Mouse (Mus musculus): ENCODE measurements around the gene Lsamp. TPM values are rescaled to one million over a fixed set of nuclear protein-coding genes. Genes with fewer than 3 reads are reported as not detected.
A peak's percentile ranks its signal among the peaks of the same experiment; 100 is the strongest.

Lsamp gene
- polyA plus RNA-seq, 1 experiment from 2014 or later: 30.5 TPM

GRCm38 (mm10) chr16:41846903-41847302, 1862.7 kb downstream of the Lsamp start:
- Histone ChIP-seq H3K27me3 (no peaks in the 10 kb centered on the region), H3K4me2 (replicated peaks) (no peak overlapping the region), H3K4me1 (no peaks in the 10 kb centered on the region), H3K9me3 (no peaks in the 10 kb centered on the region), H3K27ac (replicated peaks) (no peak overlapping the region), H3K9ac (replicated peaks) (no peak overlapping the region), H3K36me3 (no peaks in the 10 kb centered on the region), H3K4me3 (no peak overlapping the region)
- ATAC-seq (ENCODE audit: low FRiP score, low read depth): no peak
- WGBS: 82% methylated on average over 6 of the region's 6 CpGs

- H3K36me3 ChIP-seq: no peaks in the 10 kb centered on the region
- WGBS: 84% methylated on average over 6 of the region's 6 CpGs
- no peak for ATAC-seq (ENCODE audit: low FRiP score, low read depth)
- no peak overlapping the region for H3K27ac ChIP-seq (replicated peaks)
- no peak overlapping the region for H3K4me2 ChIP-seq (replicated peaks)
- no peaks in the 10 kb centered on the region for H3K9me3 ChIP-seq
- H3K9ac ChIP-seq (replicated peaks): no peak overlapping the region
- H3K4me1 ChIP-seq: no peaks in the 10 kb centered on the region
- no peaks in the 10 kb centered on the region for H3K27me3 ChIP-seq
- no peak overlapping the region for H3K4me3 ChIP-seq
These were observed 1887.9 kb downstream of the Lsamp start for GRCm38 (mm10) chr16:41871917-41872593.

- Histone ChIP-seq H3K9me3 (no peaks in the 10 kb centered on the region), H3K4me2 (replicated peaks) (no peak overlapping the region), H3K27me3 (no peaks in the 10 kb centered on the region), H3K4me1 (no peaks in the 10 kb centered on the region), H3K36me3 (no peaks in the 10 kb centered on the region), H3K9ac (replicated peaks) (no peak overlapping the region), H3K4me3 (no peak overlapping the region), H3K27ac (replicated peaks) (no peak overlapping the region)
- 72% methylated on average over 16 of the region's 16 CpGs for WGBS
- ATAC-seq (ENCODE audit: low FRiP score, low read depth): 0 out of 2 replicates have a peak, but pooled peaks have one; percentile 34
These were observed 1904.5 kb downstream of the Lsamp start for GRCm38 (mm10) chr16:41888546-41889165.

- ATAC-seq (ENCODE audit: low FRiP score, low read depth): no peak
- Histone ChIP-seq H3K4me1 (no peaks in the 10 kb centered on the region), H3K4me2 (replicated peaks) (no peak overlapping the region), H3K27me3 (no peaks in the 10 kb centered on the region), H3K36me3 (no peaks in the 10 kb centered on the region), H3K9ac (replicated peaks) (no peak overlapping the region), H3K9me3 (no peaks in the 10 kb centered on the region), H3K27ac (replicated peaks) (no peak overlapping the region), H3K4me3 (no peak overlapping the region)
- 71% methylated on average over 2 of the region's 2 CpGs for WGBS
These were observed 1916.6 kb downstream of the Lsamp start for GRCm38 (mm10) chr16:41900783-41901182.

- peak; percentile 47; the same call in 1 of the 2 replicates for ATAC-seq (ENCODE audit: low FRiP score, low read depth)
- no peaks in the 10 kb centered on the region for H3K9me3 ChIP-seq
- H3K36me3 ChIP-seq: no peaks in the 10 kb centered on the region
- no peak overlapping the region for H3K4me3 ChIP-seq
- no peak overlapping the region for H3K4me2 ChIP-seq (replicated peaks)
- no peaks in the 10 kb centered on the region for H3K27me3 ChIP-seq
- WGBS: 52% methylated on average over 3 of the region's 3 CpGs
- no peaks in the 10 kb centered on the region for H3K4me1 ChIP-seq
- H3K27ac ChIP-seq (replicated peaks): no peak overlapping the region
- no peak overlapping the region for H3K9ac ChIP-seq (replicated peaks)
These were observed 1919.5 kb downstream of the Lsamp start for GRCm38 (mm10) chr16:41903654-41904053.

- no peak overlapping the region for H3K27ac ChIP-seq (replicated peaks)
- no peaks in the 10 kb centered on the region for H3K9me3 ChIP-seq
- H3K27me3 ChIP-seq: no peaks in the 10 kb centered on the region
- no peaks in the 10 kb centered on the region for H3K36me3 ChIP-seq
- H3K4me1 ChIP-seq: peaks cover 8% of the 10 kb centered on the region; the same call in 1 of the 2 replicates
- H3K4me3 ChIP-seq: no peak overlapping the region
- no peak for ATAC-seq (ENCODE audit: low FRiP score, low read depth)
- WGBS: 75% methylated on average over 4 of the region's 4 CpGs
- no peak overlapping the region for H3K4me2 ChIP-seq (replicated peaks)
- no peak overlapping the region for H3K9ac ChIP-seq (replicated peaks)
These were observed 1928.5 kb downstream of the Lsamp start for GRCm38 (mm10) chr16:41912584-41913193.

GRCm38 (mm10) chr16:41913346-41913745, 1929.2 kb downstream of the Lsamp start:
- no peaks in the 10 kb centered on the region for H3K9me3 ChIP-seq
- no peak overlapping the region for H3K4me3 ChIP-seq
- no peak overlapping the region for H3K27ac ChIP-seq (replicated peaks)
- H3K36me3 ChIP-seq: no peaks in the 10 kb centered on the region
- H3K9ac ChIP-seq (replicated peaks): no peak overlapping the region
- no peaks in the 10 kb centered on the region for H3K27me3 ChIP-seq
- H3K4me2 ChIP-seq (replicated peaks): no peak overlapping the region
- WGBS: 90% methylated on average over 4 of the region's 4 CpGs
- no peak for ATAC-seq (ENCODE audit: low FRiP score, low read depth)
- peaks cover 8% of the 10 kb centered on the region; the same call in 1 of the 2 replicates for H3K4me1 ChIP-seq

- H3K4me3 ChIP-seq: no peak overlapping the region
- no peaks in the 10 kb centered on the region for H3K36me3 ChIP-seq
- H3K9ac ChIP-seq (replicated peaks): no peak overlapping the region
- H3K9me3 ChIP-seq: no peaks in the 10 kb centered on the region
- no peak for ATAC-seq (ENCODE audit: low FRiP score, low read depth)
- 63% methylated on average over 3 of the region's 3 CpGs for WGBS
- H3K4me1 ChIP-seq: peaks cover 8% of the 10 kb centered on the region; the same call in 1 of the 2 replicates
- no peak overlapping the region for H3K4me2 ChIP-seq (replicated peaks)
- no peak overlapping the region for H3K27ac ChIP-seq (replicated peaks)
- no peaks in the 10 kb centered on the region for H3K27me3 ChIP-seq
These were observed 1932.2 kb downstream of the Lsamp start for GRCm38 (mm10) chr16:41916342-41916741.

- peaks cover 8% of the 10 kb centered on the region; the same call in 1 of the 2 replicates for H3K4me1 ChIP-seq
- H3K9ac ChIP-seq (replicated peaks): no peak overlapping the region
- WGBS: 63% methylated on average over 6 of the region's 6 CpGs
- no peak for ATAC-seq (ENCODE audit: low FRiP score, low read depth)
- no peak overlapping the region for H3K4me3 ChIP-seq
- H3K9me3 ChIP-seq: no peaks in the 10 kb centered on the region
- no peak overlapping the region for H3K27ac ChIP-seq (replicated peaks)
- H3K4me2 ChIP-seq (replicated peaks): no peak overlapping the region
- H3K27me3 ChIP-seq: no peaks in the 10 kb centered on the region
- H3K36me3 ChIP-seq: no peaks in the 10 kb centered on the region
These were observed 1933.1 kb downstream of the Lsamp start for GRCm38 (mm10) chr16:41917057-41917821.

GRCm38 (mm10) chr16:41929546-41929945, 1945.4 kb downstream of the Lsamp start:
- WGBS: 88% methylated on average over 4 of the region's 4 CpGs
- Histone ChIP-seq H3K9me3 (no peaks in the 10 kb centered on the region), H3K36me3 (no peaks in the 10 kb centered on the region), H3K4me2 (replicated peaks) (no peak overlapping the region), H3K27me3 (no peaks in the 10 kb centered on the region), H3K4me3 (no peak overlapping the region), H3K27ac (replicated peaks) (no peak overlapping the region), H3K9ac (replicated peaks) (no peak overlapping the region), H3K4me1 (no peaks in the 10 kb centered on the region)
- no peak for ATAC-seq (ENCODE audit: low FRiP score, low read depth)

- Histone ChIP-seq H3K9ac (replicated peaks) (no peak overlapping the region), H3K4me3 (no peak overlapping the region), H3K27me3 (no peaks in the 10 kb centered on the region), H3K4me2 (replicated peaks) (no peak overlapping the region), H3K27ac (replicated peaks) (no peak overlapping the region), H3K4me1 (no peaks in the 10 kb centered on the region), H3K36me3 (no peaks in the 10 kb centered on the region), H3K9me3 (no peaks in the 10 kb centered on the region)
- ATAC-seq (ENCODE audit: low FRiP score, low read depth): no peak
- WGBS: 77% methylated on average over 2 of the region's 2 CpGs
These were observed 1951.5 kb downstream of the Lsamp start for GRCm38 (mm10) chr16:41935701-41936100.

Data from midbrain, embryonic 12.5 days (tissue).